Mouse (Mus musculus) adrenal gland, postnatal 36 days (tissue): ENCODE measurements around the gene Hgd. TPM values are rescaled to one million over a fixed set of nuclear protein-coding genes. Genes with fewer than 3 reads are reported as not detected.

Source experiments
- DNase-seq, 2 experiments: peaks; one replicate each; pipeline ENCODE4 v3.0.0; 2021; ENCODE audit warnings: mixed read lengths in 1 of 2
- total RNA-seq, 2 experiments: library from RNA; stranded (reverse); gene quantifications; 2 replicates each; pipeline ENCODE4 v1.2.3; 2021

Hgd gene
- total RNA-seq, 2 experiments from 2014 or later = 1.1 TPM; not detected in 1

- DNase-seq = no peak
Measured at GRCm38 (mm10) chr16:37675326-37675725, 95.4 kb downstream of the Hgd start.

GRCm38 (mm10) chr16:37676024-37676676 is 96.2 kb downstream of the Hgd start:
- DNase-seq = peak; percentile 69 to 70

GRCm38 (mm10) chr16:37676677-37677072 is 96.7 kb downstream of the Hgd start:
- no peak for DNase-seq

GRCm38 (mm10) chr16:37677586-37677985 is 97.6 kb downstream of the Hgd start:
- no peak for DNase-seq

GRCm38 (mm10) chr16:37680216-37680615 is 100.3 kb downstream of the Hgd start:
- no peak for DNase-seq

- DNase-seq = no peak
Measured at GRCm38 (mm10) chr16:37680831-37681230, 100.9 kb downstream of the Hgd start.

Other genes starting within 250 kb of the Hgd start
- 1 to 10 TPM; 2.5 to 2.6 TPM for gene Stxbp5l, start 195.2 kb upstream of the Hgd start, total RNA-seq
- 10 to 100 TPM; 14.8 to 15.9 TPM for gene Gtf2e1, start 40.4 kb upstream of the Hgd start, total RNA-seq
- 1 to 10 TPM; 8.4 to 9.3 TPM for gene Rabl3, start 40.3 kb upstream of the Hgd start, total RNA-seq
- gene Ndufb4, start 74.3 kb downstream of the Hgd start, total RNA-seq = 100 to 1,000 TPM; 127 to 152 TPM
- gene Fstl1, start 196.7 kb downstream of the Hgd start, total RNA-seq = 10 to 100 TPM; 59.3 to 87.0 TPM